Mouse (Mus musculus): ENCODE measurements around the gene Aebp2. TPM values are rescaled to one million over a fixed set of nuclear protein-coding genes. Genes with fewer than 3 reads are reported as not detected.
A peak's percentile ranks its signal among the peaks of the same experiment; 100 is the strongest.

The Aebp2 gene
- total RNA-seq, 4 experiments from 2014 or later: 55.9 to 69.3 (median 63.7) TPM

DNA sequence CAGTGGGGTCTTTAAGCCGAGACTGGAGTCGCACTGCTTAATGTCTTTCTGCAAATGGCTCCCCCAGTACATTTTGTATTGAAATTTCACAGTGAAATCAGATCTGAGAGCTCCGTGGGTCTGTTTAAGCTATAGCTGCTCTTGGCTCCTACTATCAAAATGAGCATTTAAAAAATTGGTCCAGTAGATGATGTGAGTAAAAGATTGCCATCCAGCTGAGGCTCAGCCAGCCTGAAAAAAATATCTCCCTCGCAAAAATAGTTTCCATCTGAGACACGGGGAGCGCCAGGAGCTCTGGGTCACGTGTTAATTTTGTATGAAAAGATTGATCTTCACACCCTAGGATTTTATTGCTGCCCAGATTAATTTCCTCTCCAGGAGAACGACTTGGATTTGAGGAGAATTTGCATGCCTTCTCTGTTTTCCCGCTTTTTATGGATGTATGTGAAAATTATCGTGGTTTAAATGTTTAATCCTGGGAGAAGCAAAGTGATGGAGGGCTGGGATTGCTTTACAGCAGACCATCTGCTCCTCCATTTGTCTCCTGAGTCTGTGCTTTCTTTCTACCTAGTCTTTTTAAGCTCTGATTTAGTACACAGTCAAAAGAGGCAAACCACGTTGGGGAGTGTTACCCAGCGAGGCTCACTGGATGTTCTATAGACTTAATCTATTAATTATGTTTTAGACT lies 73.9 kb downstream of the Aebp2 start:
- no peak for DNase-seq (ENCODE audit: low spot score in 2 of 2)

DNA sequence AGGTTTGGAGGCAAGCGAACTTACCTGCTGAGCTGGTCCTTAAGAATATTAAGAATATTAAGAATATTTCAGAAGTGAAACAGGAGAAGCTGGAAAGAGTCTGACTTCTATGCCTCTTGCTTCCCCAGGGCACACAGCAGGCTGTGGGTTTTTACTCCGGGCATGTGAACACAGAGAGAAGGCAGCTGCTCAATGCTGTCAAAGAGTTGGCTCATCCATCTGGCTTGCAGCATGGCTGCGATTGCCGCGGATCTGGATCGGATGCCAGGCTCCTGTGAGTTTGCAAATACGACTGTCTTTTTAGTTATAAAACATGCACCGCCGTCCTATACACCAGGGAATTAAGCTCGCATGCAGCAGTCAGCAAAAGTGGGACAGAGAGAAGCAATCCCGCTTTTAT lies 75.5 kb downstream of the Aebp2 start:
- DNase-seq (ENCODE audit: low spot score in 2 of 2): peak; percentile 78 to 83

DNA sequence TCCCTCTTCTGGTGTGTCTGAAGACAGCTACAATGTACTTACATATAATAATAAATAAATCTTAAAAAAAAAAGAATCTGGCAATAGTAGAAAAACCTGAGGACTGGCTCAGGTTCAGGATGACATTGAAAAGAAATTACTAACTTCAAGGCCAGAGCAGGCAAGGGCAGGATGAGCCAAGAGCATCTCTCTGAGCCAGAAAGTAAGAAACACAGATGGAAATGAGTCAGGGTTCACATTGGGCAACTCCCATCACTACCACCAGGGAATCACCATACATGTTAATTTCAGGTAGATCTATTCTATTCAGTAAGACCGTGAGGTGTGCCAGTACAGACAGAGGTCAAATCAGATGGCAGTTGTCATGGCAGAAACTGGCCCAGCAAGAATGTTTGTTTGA lies 76.1 kb downstream of the Aebp2 start:
- no peak for DNase-seq (ENCODE audit: low spot score in 2 of 2)

DNA sequence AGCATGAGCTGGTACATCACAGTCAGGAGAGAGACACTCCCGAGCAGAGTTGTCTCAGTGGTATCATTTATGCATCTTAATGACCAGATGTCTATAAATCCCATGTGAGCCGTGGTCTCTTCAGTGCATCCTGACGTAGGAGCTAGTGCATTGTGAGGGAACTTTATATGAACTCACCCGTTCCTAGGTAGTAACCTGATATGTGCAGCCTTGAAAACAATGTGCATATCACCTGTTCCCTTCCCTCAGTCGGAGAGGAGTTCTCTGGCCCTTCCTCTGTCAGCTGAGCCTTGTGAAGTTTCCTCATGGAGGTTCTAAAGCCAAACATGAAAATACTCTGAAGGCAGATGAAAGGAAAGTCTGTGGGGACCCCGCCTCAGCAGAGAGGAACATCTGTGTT lies 78.8 kb downstream of the Aebp2 start:
- no peak for DNase-seq (ENCODE audit: low spot score in 2 of 2)

DNA sequence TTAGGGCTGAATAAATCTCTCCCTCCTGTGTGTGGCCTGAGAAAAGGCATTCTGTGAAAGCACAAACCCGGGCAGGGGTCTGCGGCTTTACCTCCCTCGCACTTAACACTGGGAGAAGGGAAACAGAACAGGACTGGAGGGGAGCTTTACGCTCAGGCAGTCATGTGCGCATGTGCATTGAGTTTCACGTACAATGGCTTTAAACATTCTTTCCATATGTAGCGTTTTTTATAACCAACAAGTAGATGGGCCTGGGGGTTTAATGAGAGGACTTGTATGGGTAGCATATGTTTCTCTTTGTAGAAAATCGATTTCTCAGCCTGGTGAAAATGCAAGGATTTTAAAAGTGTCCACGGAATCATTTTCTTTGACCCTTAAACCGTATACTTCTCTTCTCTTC lies 82.7 kb downstream of the Aebp2 start:
- no peak for DNase-seq (ENCODE audit: low spot score in 2 of 2)

DNA sequence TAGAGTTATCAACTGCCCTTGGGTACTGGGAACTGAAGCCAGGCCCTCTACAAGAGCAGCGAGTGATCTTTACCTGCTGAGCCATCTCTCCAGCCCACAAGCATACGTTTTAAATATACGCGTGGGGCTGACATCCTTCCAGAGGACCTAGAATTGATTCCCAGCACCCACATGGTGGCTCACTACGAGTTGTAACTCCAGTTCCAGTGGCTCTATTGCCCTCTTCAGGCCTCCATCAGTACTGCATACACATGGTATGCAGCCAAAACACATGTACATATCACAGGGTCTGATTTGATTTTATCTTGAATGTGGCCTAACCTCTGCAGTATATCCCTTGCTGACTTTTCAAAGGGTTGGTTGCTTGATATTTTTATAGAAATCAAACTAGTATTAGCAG lies 83.6 kb downstream of the Aebp2 start:
- no peak for DNase-seq (ENCODE audit: low spot score in 2 of 2)

DNA sequence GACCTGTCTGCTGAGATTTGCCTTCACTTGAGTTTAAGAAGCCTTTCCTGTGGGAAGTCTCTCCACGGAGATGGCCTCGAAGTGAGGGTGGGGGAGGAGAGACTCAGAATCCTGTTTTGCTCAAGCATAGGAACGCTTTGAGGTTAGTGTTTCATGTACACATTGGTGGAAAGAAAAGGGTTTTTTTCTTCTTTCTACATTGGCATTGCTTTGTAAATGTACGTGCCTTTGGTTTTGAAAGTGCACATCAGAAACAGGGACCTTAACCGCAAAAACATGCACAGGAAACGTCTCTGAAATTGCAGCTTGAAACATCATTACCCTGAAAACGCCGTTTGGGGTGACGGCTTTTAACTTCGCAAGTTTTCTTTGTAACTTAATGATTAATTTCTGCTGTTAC lies 85.6 kb downstream of the Aebp2 start:
- no peak for DNase-seq (ENCODE audit: low spot score in 2 of 2)

DNA sequence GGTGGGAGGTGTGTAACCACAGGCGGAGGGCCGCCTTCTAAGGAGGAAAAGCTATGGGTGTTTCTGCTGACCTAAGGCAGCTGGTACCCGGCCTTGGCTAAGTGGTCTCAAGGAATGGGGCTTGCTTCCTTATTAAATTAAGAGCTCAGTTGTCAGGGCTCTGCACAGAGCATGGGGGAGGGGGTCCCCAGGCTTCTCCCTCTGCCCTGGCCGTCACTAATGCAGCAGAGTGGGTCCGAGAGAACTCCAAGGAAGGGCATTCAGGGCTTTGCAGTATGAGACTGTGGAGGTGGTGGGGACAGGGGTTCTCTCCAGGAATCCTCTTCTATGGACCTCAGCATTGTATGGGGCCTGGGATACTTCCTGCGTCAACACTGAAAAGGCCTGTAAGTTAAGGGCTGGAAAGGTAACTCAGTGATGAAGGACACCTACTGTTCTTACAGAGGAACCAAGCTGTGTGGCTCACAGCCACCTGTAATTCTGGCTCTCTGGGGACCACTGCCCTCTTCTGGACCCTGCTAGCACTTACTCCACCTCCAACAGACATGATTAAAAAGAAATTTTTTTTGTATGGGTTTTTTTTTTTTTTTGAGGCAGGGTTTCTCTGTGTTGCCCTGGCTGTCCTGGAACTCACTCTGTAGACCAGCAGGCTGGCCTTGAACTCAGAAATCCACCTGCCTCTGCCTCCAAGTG lies 87.1 kb downstream of the Aebp2 start:
- no peak for DNase-seq (ENCODE audit: low spot score in 2 of 2)

DNA sequence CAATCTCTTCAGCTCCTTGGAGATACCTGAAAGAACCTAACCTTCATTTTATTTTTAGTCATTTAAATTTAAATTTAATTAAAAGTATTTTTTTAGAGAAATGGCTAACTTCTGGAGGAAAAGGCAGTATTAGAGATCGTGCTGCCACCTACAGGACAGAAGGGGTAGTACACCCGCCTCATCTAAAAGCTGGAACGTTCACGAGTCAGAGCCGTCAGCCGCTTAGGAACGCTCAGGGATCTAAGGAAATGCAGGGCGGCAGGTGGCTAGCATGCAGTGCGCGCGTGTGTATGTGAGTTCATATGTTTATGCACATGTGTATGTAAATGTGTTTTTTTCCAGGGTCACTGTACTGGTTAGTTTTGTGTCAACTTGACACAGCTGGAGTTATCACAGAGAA lies 90.3 kb downstream of the Aebp2 start:
- peak; percentile 27 to 77 for DNase-seq (ENCODE audit: low spot score in 2 of 2)

DNA sequence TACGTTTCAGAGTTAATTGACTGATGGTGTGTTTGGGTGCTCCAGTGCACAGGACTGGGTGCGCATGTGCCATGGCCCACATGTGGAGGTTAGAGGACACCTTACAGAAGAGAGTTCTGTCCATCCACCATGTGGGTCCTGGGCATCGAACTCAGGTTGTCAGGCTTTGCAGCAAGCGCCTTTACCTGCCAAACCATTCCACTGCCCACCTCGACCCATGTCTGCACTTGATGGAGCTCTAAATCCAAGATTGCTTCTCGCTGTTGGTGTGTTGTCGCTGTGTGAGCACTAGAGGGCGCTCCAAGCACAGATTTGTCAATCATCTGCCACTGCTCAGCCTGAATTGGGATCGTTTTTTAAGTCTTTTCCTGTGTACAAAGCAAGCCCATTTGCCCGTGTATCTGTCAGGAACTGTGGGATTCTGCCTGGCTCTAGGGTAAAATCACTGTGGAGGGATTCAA lies 92.5 kb downstream of the Aebp2 start:
- peak; percentile 45 to 72 for DNase-seq (ENCODE audit: low spot score in 2 of 2)

DNA sequence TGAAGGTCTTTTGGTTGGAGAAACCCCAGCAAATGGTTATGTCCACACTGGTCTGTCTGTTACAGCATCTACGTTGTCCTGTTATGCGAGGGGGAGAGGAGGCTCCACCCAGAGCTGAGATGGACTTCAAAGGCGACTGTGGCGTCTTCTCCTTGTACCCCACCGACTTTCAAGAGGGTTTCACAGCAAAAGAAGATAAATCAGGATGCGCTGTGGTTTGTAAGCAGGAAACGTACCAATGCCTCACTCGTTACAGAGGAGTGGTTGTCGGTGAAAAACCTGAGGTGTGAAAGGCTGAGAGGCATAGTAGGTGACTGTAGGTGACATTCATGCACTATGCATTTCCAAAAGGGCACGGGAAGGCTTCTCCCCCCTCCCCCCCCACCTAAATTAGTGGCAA lies 99.6 kb downstream of the Aebp2 start:
- no peak for DNase-seq (ENCODE audit: low spot score in 2 of 2)

Other genes with a start within 250 kb of the Aebp2 start
- gene Plekha5, start 198.6 kb upstream of the Aebp2 start, total RNA-seq (2022): 100 to 1,000 TPM in 2 of 4 experiments, 10 to 100 TPM in 2; 92.0 to 111 (median 99.5) TPM
- gene Gm11077, start 106.6 kb downstream of the Aebp2 start, total RNA-seq (2022): not detected